Mouse (Mus musculus) retina, embryonic 14.5 days (tissue): ENCODE measurements around the gene Vmn2r1.

ENCODE experiments used
- DNase-seq: peaks from one replicate; pipeline ENCODE4 v3.0.0-alpha.2; 2015; ENCODE audit warnings: low spot score

The Vmn2r1 gene

GRCm38 (mm10) chr3:64081247-64081646 lies at the start of gene Vmn2r1:
Gene Vmn2r1 (plus strand): TSS chr3:64081547.
- DNase-seq, result no peak

GRCm38 (mm10) chr3:64038136-64038841 lies 43.1 kb upstream of the Vmn2r1 start:
- DNase-seq, result no peak

GRCm38 (mm10) chr3:64039818-64040784 lies 41.2 kb upstream of the Vmn2r1 start:
- DNase-seq, result peak; percentile 98

- no peak for DNase-seq
Measured at GRCm38 (mm10) chr3:64112707-64113106, 31.4 kb downstream of the Vmn2r1 start.

- DNase-seq, result no peak
Measured at GRCm38 (mm10) chr3:64113352-64114046, 32.2 kb downstream of the Vmn2r1 start.

- no peak for DNase-seq
Measured at GRCm38 (mm10) chr3:64141878-64142508, 60.6 kb downstream of the Vmn2r1 start, which contains the start of gene Vmn2r2. Gene Vmn2r2 (minus strand): TSS chr3:64141928.
